17 mouse cellular contexts compared by ENCODE assay signal in the genomic region with DNA sequence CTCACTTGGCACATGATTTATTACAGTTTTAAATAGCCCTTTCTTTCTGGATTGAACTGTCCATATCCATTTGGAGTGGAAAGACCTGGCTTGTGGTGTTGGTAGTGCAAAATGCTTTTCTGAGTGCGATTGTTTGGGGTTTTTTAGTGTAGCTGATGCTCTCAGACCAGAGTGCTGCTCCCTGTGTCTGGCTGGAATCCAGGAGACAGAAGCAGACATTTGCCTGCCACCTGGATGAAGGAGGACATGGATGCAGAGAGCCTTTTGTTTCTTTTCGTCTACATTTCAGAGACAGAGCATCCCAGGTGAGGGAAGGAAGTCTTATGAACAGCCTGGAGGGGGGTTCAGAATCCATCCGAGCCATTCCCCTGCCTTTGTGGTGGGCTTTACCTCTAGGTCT.
A peak's percentile ranks its signal among the peaks of the same experiment; 100 is the strongest.
DNase-seq lines count a peak whose midpoint lies in the region; ATAC-seq lines count a peak whose summit lies in the region.
"Had no signal": no experiment of that assay in that cellular context is flagged by ENCODE, and none has a peak within 500 bp of the region (broad histone marks: within the 10 kb centered on the region; RNA-seq: fewer than 3 reads in every experiment).

No protein-coding gene starts in this region.

- H3K36me3 ChIP-seq in midbrain, embryonic 16.5 days (ENCODE audit: control insufficient read depth, insufficient read depth, low read length) = no peaks in the 10 kb centered on the region
- no peaks in the 10 kb centered on the region for H3K36me3 ChIP-seq in midbrain, embryonic 10.5 days
- H3K36me3 ChIP-seq in forebrain, embryonic 15.5 days = no peaks in the 10 kb centered on the region
- no peaks in the 10 kb centered on the region for H3K36me3 ChIP-seq in neural tube, embryonic 14.5 days (ENCODE audit: control insufficient read depth, insufficient read depth, low read length)
- H3K36me3 ChIP-seq: embryonic facial prominence, embryonic 13.5 days; intestine, embryonic 15.5 days; liver, embryonic 13.5 days had no signal

- no peaks in the 10 kb centered on the region for H3K9me3 ChIP-seq in midbrain, embryonic 16.5 days (replicated peaks; ENCODE audit: control insufficient read depth, low read length, poor library complexity, severe bottlenecking)
- no peaks in the 10 kb centered on the region for H3K9me3 ChIP-seq in midbrain, embryonic 10.5 days (replicated peaks)
- no peaks in the 10 kb centered on the region for H3K9me3 ChIP-seq in forebrain, embryonic 15.5 days
- H3K9me3 ChIP-seq in neural tube, embryonic 14.5 days (ENCODE audit: control insufficient read depth, low read length) = no peaks in the 10 kb centered on the region
- H3K9me3 ChIP-seq: embryonic facial prominence, embryonic 13.5 days; intestine, embryonic 15.5 days; liver, embryonic 13.5 days had no signal

- no peak for ATAC-seq in midbrain, embryonic 16.5 days
- ATAC-seq in forebrain, embryonic 15.5 days (replicated peaks) = no peak
- ATAC-seq in neural tube, embryonic 14.5 days (ENCODE audit: low read depth) = no peak
- ATAC-seq: intestine, embryonic 15.5 days; lung, postnatal 0 days; Patski had no signal

- no peaks in the 10 kb centered on the region for H3K27me3 ChIP-seq in midbrain, embryonic 16.5 days (ENCODE audit: control insufficient read depth, insufficient read depth, low read depth, low read length)
- H3K27me3 ChIP-seq in midbrain, embryonic 10.5 days (ENCODE audit: low read depth, poor library complexity, severe bottlenecking) = no peaks in the 10 kb centered on the region
- no peaks in the 10 kb centered on the region for H3K27me3 ChIP-seq in forebrain, embryonic 15.5 days
- H3K27me3 ChIP-seq in neural tube, embryonic 14.5 days (ENCODE audit: control insufficient read depth, insufficient read depth, low read length) = no peaks in the 10 kb centered on the region
- H3K27me3 ChIP-seq: embryonic facial prominence, embryonic 13.5 days; intestine, embryonic 15.5 days had no signal

- no peak overlapping the region for H3K4me2 ChIP-seq in midbrain, embryonic 16.5 days (ENCODE audit: low read length)
- H3K4me2 ChIP-seq in forebrain, embryonic 15.5 days (replicated peaks) = no peak overlapping the region
- no peak overlapping the region for H3K4me2 ChIP-seq in neural tube, embryonic 14.5 days (ENCODE audit: low read depth, low read length)
- H3K4me2 ChIP-seq: embryonic facial prominence, embryonic 13.5 days; intestine, embryonic 15.5 days; liver, embryonic 13.5 days had no signal

- no peak overlapping the region for H3K4me3 ChIP-seq in midbrain, embryonic 16.5 days (ENCODE audit: low read depth, low read length)
- no peak overlapping the region for H3K4me3 ChIP-seq in midbrain, embryonic 10.5 days
- H3K4me3 ChIP-seq in forebrain, embryonic 15.5 days = no peak overlapping the region
- no peak overlapping the region for H3K4me3 ChIP-seq in neural tube, embryonic 14.5 days (ENCODE audit: low read depth, low read length)
- H3K4me3 ChIP-seq: embryonic facial prominence, embryonic 13.5 days; gastrocnemius, adult 2 months; heart, adult 2 months; intestine, embryonic 15.5 days; liver, embryonic 13.5 days had no signal

- H3K27ac ChIP-seq in midbrain, embryonic 16.5 days (ENCODE audit: low read length) = peak overlapping the region; percentile 55; the same call in 1 of the 2 replicates
- H3K27ac ChIP-seq in midbrain, embryonic 10.5 days (replicated peaks) = no peak overlapping the region
- H3K27ac ChIP-seq in forebrain, embryonic 15.5 days (replicated peaks) = peak overlapping the region; percentile 81
- H3K27ac ChIP-seq in neural tube, embryonic 14.5 days (ENCODE audit: low read depth, low read length) = peak overlapping the region; percentile 28; the same call in 1 of the 2 replicates
- H3K27ac ChIP-seq: embryonic facial prominence, embryonic 13.5 days; gastrocnemius, adult 2 months; heart, adult 2 months; intestine, embryonic 15.5 days; liver, embryonic 13.5 days had no signal

- DNase-seq in cerebellum, adult 18-20 months = peak; percentile 10 to 14
- DNase-seq in cerebellum, postnatal 4 days (ENCODE audit: low spot score in 2 of 2) = no peak
- no peak for DNase-seq in midbrain, embryonic 10.5 days (ENCODE audit: low spot score)
- DNase-seq in layer of hippocampus, adult 18-20 months (ENCODE audit: low spot score in 2 of 2) = no peak
- DNase-seq in embryo, embryonic 9.5 days (ENCODE audit: extremely low spot score) = no peak
- DNase-seq: gastrocnemius, adult 2 months; heart, adult 2 months; kidney, postnatal 10 days; liver, embryonic 13.5 days; right cerebral cortex, postnatal 25 days had no signal

- WGBS in midbrain, embryonic 16.5 days = 47% methylated on average over 3 of the region's 3 CpGs
- 64% methylated on average over 3 of the region's 3 CpGs for whole genome bisulfite sequencing in midbrain, embryonic 10.5 days
- WGBS in forebrain, embryonic 15.5 days = 45% methylated on average over 3 of the region's 3 CpGs
- 54% methylated on average over 3 of the region's 3 CpGs for WGBS in neural tube, embryonic 14.5 days

- no peak overlapping the region for H3K9ac ChIP-seq in midbrain, embryonic 16.5 days (ENCODE audit: low read depth, low read length)
- no peak overlapping the region for H3K9ac ChIP-seq in forebrain, embryonic 15.5 days (replicated peaks)
- H3K9ac ChIP-seq in neural tube, embryonic 14.5 days (replicated peaks; ENCODE audit: low read depth, low read length) = no peak overlapping the region
- H3K9ac ChIP-seq: embryonic facial prominence, embryonic 13.5 days; intestine, embryonic 15.5 days; liver, embryonic 13.5 days had no signal

- peaks cover 22% of the 10 kb centered on the region for H3K4me1 ChIP-seq in midbrain, embryonic 16.5 days (ENCODE audit: control insufficient read depth, insufficient read depth, low read length)
- H3K4me1 ChIP-seq in midbrain, embryonic 10.5 days = peaks cover 61% of the 10 kb centered on the region
- H3K4me1 ChIP-seq in forebrain, embryonic 15.5 days = peaks cover 31% of the 10 kb centered on the region
- H3K4me1 ChIP-seq in neural tube, embryonic 14.5 days (ENCODE audit: control insufficient read depth, insufficient read depth, low read length) = 0 out of 2 replicates have a peak, but pooled peaks cover 15% of the 10 kb centered on the region
- H3K4me1 ChIP-seq: intestine, embryonic 15.5 days; liver, embryonic 13.5 days had no signal

Comparison
In these comparisons a context has a peak if more than half of its experiments do, and no peak if none do; other contexts are left out.
1. DNase-seq: peak in cerebellum, adult 18-20 months (2 of 2); none in cerebellum, postnatal 4 days (0 of 2), midbrain, embryonic 10.5 days (single experiment), layer of hippocampus, adult 18-20 months (0 of 2) and embryo, embryonic 9.5 days (single experiment).